Mouse (Mus musculus) neural tube, embryonic 10.5 days (tissue): ENCODE measurements around the gene 2010111I01Rik.

Experiments
- DNase-seq: peaks from one replicate; pipeline ENCODE4 v3.0.0-alpha.2; 2017; ENCODE audit warnings: low spot score; ENCODE audit errors: extremely low spot score

2010111I01Rik gene

GRCm38 (mm10) chr13:63283236-63283635 lies 318.5 kb downstream of the 2010111I01Rik start:
- DNase-seq, result no peak

- DNase-seq, result no peak
Observed at GRCm38 (mm10) chr13:63284748-63285147, 320.1 kb downstream of the 2010111I01Rik start.

- DNase-seq, result no peak
Observed at GRCm38 (mm10) chr13:63286483-63287102, 321.9 kb downstream of the 2010111I01Rik start.

GRCm38 (mm10) chr13:63289152-63289551 lies 324.5 kb downstream of the 2010111I01Rik start:
- DNase-seq, result no peak

- no peak for DNase-seq
Observed at GRCm38 (mm10) chr13:63289687-63290086, 325.0 kb downstream of the 2010111I01Rik start.

GRCm38 (mm10) chr13:63290126-63290525 lies 325.4 kb downstream of the 2010111I01Rik start:
- no peak for DNase-seq

GRCm38 (mm10) chr13:63291016-63291415 lies 326.3 kb downstream of the 2010111I01Rik start:
- no peak for DNase-seq

- no peak for DNase-seq
Observed at GRCm38 (mm10) chr13:63293647-63294046, 329.0 kb downstream of the 2010111I01Rik start.

GRCm38 (mm10) chr13:63294359-63295193 lies 329.9 kb downstream of the 2010111I01Rik start:
- DNase-seq, result peak; percentile 47

- no peak for DNase-seq
Observed at GRCm38 (mm10) chr13:63296300-63296699, 331.6 kb downstream of the 2010111I01Rik start.

GRCm38 (mm10) chr13:63297003-63297402 lies 332.3 kb downstream of the 2010111I01Rik start:
- DNase-seq, result no peak

- no peak for DNase-seq
Observed at GRCm38 (mm10) chr13:63297933-63298332, 333.2 kb downstream of the 2010111I01Rik start.

GRCm38 (mm10) chr13:63298931-63299330 lies 334.2 kb downstream of the 2010111I01Rik start:
- no peak for DNase-seq

GRCm38 (mm10) chr13:63300929-63301328 lies 336.2 kb downstream of the 2010111I01Rik start:
- no peak for DNase-seq

GRCm38 (mm10) chr13:63301764-63302209 lies 337.1 kb downstream of the 2010111I01Rik start:
- no peak for DNase-seq

- DNase-seq, result no peak
Observed at GRCm38 (mm10) chr13:63302381-63302780, 337.7 kb downstream of the 2010111I01Rik start.

GRCm38 (mm10) chr13:63304124-63304792 lies 339.6 kb downstream of the 2010111I01Rik start:
- no peak for DNase-seq

GRCm38 (mm10) chr13:63304799-63305159 lies 340.1 kb downstream of the 2010111I01Rik start:
- DNase-seq, result peak; percentile 44

- DNase-seq, result no peak
Observed at GRCm38 (mm10) chr13:63305160-63306011, 340.7 kb downstream of the 2010111I01Rik start.

GRCm38 (mm10) chr13:63306768-63307167 lies 342.1 kb downstream of the 2010111I01Rik start:
- no peak for DNase-seq

- no peak for DNase-seq
Observed at GRCm38 (mm10) chr13:63309563-63309962, 344.9 kb downstream of the 2010111I01Rik start.
